Mouse (Mus musculus) G1E (cell line): ENCODE measurements around the gene 1810009A15Rik. TPM values are rescaled to one million over a fixed set of nuclear protein-coding genes. Genes with fewer than 3 reads are reported as not detected.
"Not testable (repeated sequence)": the region's sequence is repeated elsewhere in the genome, so short reads cannot be mapped to it uniquely, and the experiment has no call there.

Experiments used
- ATAC-seq: 2 replicates; pipeline ENCODE4 v1.8.0; 2016; ENCODE audit warnings: mild to moderate bottlenecking; ENCODE audit not compliant: insufficient number of reproducible peaks, poor library complexity, low FRiP score, severe bottlenecking; ENCODE audit errors: extremely low read depth
- DNase-seq: peaks from one replicate; pipeline ENCODE4 v3.0.0; 2012; ENCODE audit warnings: low spot score
- H3K27me3 ChIP-seq: 2 replicates; pipeline ENCODE4 v1.6.1; 2012; ENCODE audit warnings: mild to moderate bottlenecking, low read length, inconsistent platforms; ENCODE audit not compliant: insufficient read depth
- H3K36me3 ChIP-seq: replicated peaks from 2 replicates; pipeline ENCODE3; 2012; ENCODE audit warnings: mild to moderate bottlenecking, inconsistent platforms
- H3K4me1 ChIP-seq: 2 replicates; pipeline ENCODE4 v1.6.1; 2012; ENCODE audit warnings: low read depth, low read length, inconsistent platforms, mixed read lengths; ENCODE audit not compliant: insufficient read depth
- H3K4me3 ChIP-seq: 2 replicates; pipeline ENCODE4 v1.5.1; 2012; ENCODE audit warnings: low read depth, mild to moderate bottlenecking, inconsistent platforms, low read length, moderate library complexity, mixed read lengths
- H3K9me3 ChIP-seq: replicated peaks from 2 replicates; pipeline ENCODE4 v1.6.1; 2012; ENCODE audit warnings: inconsistent platforms
- CTCF ChIP-seq: IDR thresholded peaks from 2 replicates; pipeline ENCODE4 v1.5.1; 2012; ENCODE audit warnings: low read depth, low read length, inconsistent platforms, mixed read lengths
- GATA1 ChIP-seq: IDR thresholded peaks from 2 replicates; pipeline ENCODE4 v1.6.1; 2012; ENCODE audit warnings: borderline replicate concordance, low read length, inconsistent platforms, mixed read lengths
- GATA2 ChIP-seq: IDR thresholded peaks from 2 replicates; pipeline ENCODE4 v1.6.1; 2012; ENCODE audit warnings: low read depth, low read length, inconsistent platforms, borderline replicate concordance
- POLR2AphosphoS5 ChIP-seq: IDR thresholded peaks from 2 replicates; pipeline ENCODE4 v1.6.1; 2012; ENCODE audit warnings: low read depth, low read length, inconsistent platforms; ENCODE audit not compliant: insufficient replicate concordance
- TAL1 ChIP-seq: conservative IDR thresholded peaks from 2 replicates; pipeline ENCODE4 v1.6.1; 2012; ENCODE audit warnings: low read depth, low read length, inconsistent platforms, mixed read lengths
- polyA plus RNA-seq: library from polyadenylated mRNA; stranded (reverse); fragments of >175 nt; gene quantifications from 2 replicates; pipeline ENCODE4 v1.2.3, GENCODE M21; 2012
- total RNA-seq, 2 experiments: library from RNA; stranded (forward) in 1 of 2; stranded (reverse) in 1 of 2; fragments of 200-1000 nt in 1 of 2; fragments of >200 nt in 1 of 2; fragmentation: Nextera tagmentation in 1 of 2; gene quantifications; 2 replicates each; pipeline ENCODE4 v1.2.3; 2014 to 2017

Gene 1810009A15Rik
- total and polyA plus RNA-seq, 3 experiments: 53.0 to 85.7 (median 84.9) TPM

GRCm38 (mm10) chr19:8857689-8858088, 31.0 kb upstream of the 1810009A15Rik start:
- peaks cover 3% of the 10 kb centered on the region for H3K27me3 ChIP-seq
- TF ChIP-seq GATA2 (no peak), CTCF (peak; percentile 28; the same call in 1 of the 2 replicates), GATA1 (no peak), TAL1 (no peak), POLR2AphosphoS5 (no peak)
- H3K4me3 ChIP-seq: no peak overlapping the region
- H3K9me3 ChIP-seq: no peaks in the 10 kb centered on the region
- no peak for DNase-seq
- ATAC-seq: no peak
- no peaks in the 10 kb centered on the region for H3K36me3 ChIP-seq
- H3K4me1 ChIP-seq: no peaks in the 10 kb centered on the region

- Histone ChIP-seq H3K4me3 (no peak overlapping the region), H3K36me3 (no peaks in the 10 kb centered on the region), H3K27me3 (peaks cover 3% of the 10 kb centered on the region), H3K4me1 (no peaks in the 10 kb centered on the region), H3K9me3 (no peaks in the 10 kb centered on the region)
- no peak for TF ChIP-seq TAL1
- TF ChIP-seq POLR2AphosphoS5: no peak
- TF ChIP-seq GATA2: no peak
- TF ChIP-seq CTCF: no peak; the same call in 1 of the 2 replicates
- TF ChIP-seq GATA1: no peak
- DNase-seq (no peak), ATAC-seq (no peak)
Measured at GRCm38 (mm10) chr19:8859018-8859417, 29.6 kb upstream of the 1810009A15Rik start.

- Histone ChIP-seq H3K9me3 (no peaks in the 10 kb centered on the region), H3K4me3 (no peak overlapping the region), H3K36me3 (no peaks in the 10 kb centered on the region), H3K27me3 (no peaks in the 10 kb centered on the region), H3K4me1 (peaks cover 4% of the 10 kb centered on the region; the same call in 1 of the 2 replicates)
- no peak for ATAC-seq
- DNase-seq: no peak
- TF ChIP-seq TAL1 (no peak), CTCF (no peak), GATA2 (no peak), GATA1 (no peak)
Measured at GRCm38 (mm10) chr19:8864265-8864664, 24.4 kb upstream of the 1810009A15Rik start.

- Histone ChIP-seq H3K4me1 (peaks cover 41% of the 10 kb centered on the region), H3K36me3 (peaks cover 31% of the 10 kb centered on the region)
- H3K27me3 ChIP-seq, DNase-seq, ATAC-seq, H3K9me3 ChIP-seq, H3K4me3 ChIP-seq: not testable (repeated sequence)
Measured at GRCm38 (mm10) chr19:8870381-8870780, 18.3 kb upstream of the 1810009A15Rik start.

GRCm38 (mm10) chr19:8870838-8871237, 17.8 kb upstream of the 1810009A15Rik start:
- ATAC-seq (no peak), DNase-seq (no peak)
- TF ChIP-seq GATA1 (no peak), TAL1 (no peak), CTCF (no peak), GATA2 (no peak), POLR2AphosphoS5 (no peak)
- H3K4me3 ChIP-seq: peak overlapping the region; percentile 99
- peaks cover 41% of the 10 kb centered on the region for H3K4me1 ChIP-seq
- H3K27me3 ChIP-seq: no peaks in the 10 kb centered on the region
- peaks cover 35% of the 10 kb centered on the region for H3K36me3 ChIP-seq
- no peaks in the 10 kb centered on the region for H3K9me3 ChIP-seq

GRCm38 (mm10) chr19:8871267-8872186, 17.1 kb upstream of the 1810009A15Rik start, which contains the start of gene Ubxn1:
Gene Ubxn1 (plus strand): TSS chr19:8871496.
- ATAC-seq: peak; percentile 94

More at GRCm38 (mm10) chr19:8871267-8872186, 17.1 kb upstream of the 1810009A15Rik start, which contains the start of gene Ubxn1:
- H3K9me3 ChIP-seq: no peaks in the 10 kb centered on the region
- no peak for TF ChIP-seq POLR2AphosphoS5
- no peak for TF ChIP-seq CTCF
- no peak for TF ChIP-seq TAL1
- no peak for TF ChIP-seq GATA1
- no peak for TF ChIP-seq GATA2
- no peaks in the 10 kb centered on the region for H3K27me3 ChIP-seq
- peaks cover 41% of the 10 kb centered on the region for H3K36me3 ChIP-seq
- H3K4me1 ChIP-seq: peaks cover 41% of the 10 kb centered on the region
- peak within 1 kb of the TSS; percentile 99 for H3K4me3 ChIP-seq
- peak; percentile 91 for DNase-seq
